Mouse (Mus musculus) adrenal gland, adult 10 weeks (tissue): ENCODE results near the gene Grip1. TPM values are rescaled to one million over a fixed set of nuclear protein-coding genes. Genes with fewer than 3 reads are reported as not detected.

Experiments used
- polyA plus RNA-seq: library from polyadenylated mRNA; stranded (reverse); fragments of 350-450 nt; fragmentation: Illumina TruSeq; extraction: RNeasy Lipid Tissue Mini Kit (QIAGEN cat#74804); gene quantifications from one replicate; pipeline ENCODE4 v1.2.3, GENCODE M21; 2014; ENCODE audit warnings: low read depth, low replicate concordance

Grip1 gene
- 0.41 TPM for polyA plus RNA-seq

GRCm38 (mm10) chr10:119453431-119454105, at the start of gene Grip1:
Gene Grip1, plus strand, starts transcription at chr10:119453830.

GRCm38 (mm10) chr10:120112507-120113396, 659.1 kb downstream of the Grip1 start, which contains the start of gene Helb:
Gene Helb, minus strand, starts transcription at chr10:120112987.

Other genes with a start within 250 kb of the Grip1 start
- gene Cand1, start 213.8 kb upstream of the Grip1 start, polyA plus RNA-seq, result 64.7 TPM